In the genomic region with DNA sequence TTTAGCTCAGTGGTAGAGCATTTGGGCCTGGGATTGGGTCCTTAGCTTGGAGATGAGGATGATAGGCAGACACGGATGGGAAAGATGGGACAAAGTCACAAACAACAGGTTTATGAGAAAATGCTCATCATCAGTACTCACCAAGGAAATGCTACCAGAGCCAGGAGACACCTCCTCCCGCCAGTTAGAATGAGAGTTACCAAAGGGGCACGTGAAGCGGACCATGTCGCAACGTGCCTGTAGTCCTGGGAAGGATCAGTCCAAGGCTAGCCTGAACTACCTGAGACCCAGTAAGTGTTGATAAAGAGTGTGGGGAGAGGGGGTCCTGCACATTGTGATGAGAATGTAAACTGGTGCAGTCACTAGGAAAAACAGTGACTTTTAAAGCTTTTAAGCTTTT, we compare ENCODE assay signal across 19 mouse cellular contexts. TPM values are rescaled to one million over a fixed set of nuclear protein-coding genes. Genes with fewer than 3 reads are reported as not detected.
DNase-seq lines count a peak whose midpoint lies in the region; ATAC-seq lines count a peak whose summit lies in the region.
"Had no signal": no experiment of that assay in that cellular context is flagged by ENCODE, and none has a peak within 500 bp of the region (broad histone marks: within the 10 kb centered on the region; RNA-seq: fewer than 3 reads in every experiment).

No protein-coding gene starts in this region.

- no peaks in the 10 kb centered on the region for H3K9me3 ChIP-seq in hindbrain, embryonic 14.5 days (ENCODE audit: control insufficient read depth, low read length)
- no peaks in the 10 kb centered on the region for H3K9me3 ChIP-seq in hindbrain, embryonic 11.5 days (ENCODE audit: control insufficient read depth, low read length)
- no peaks in the 10 kb centered on the region for H3K9me3 ChIP-seq in liver, embryonic 16.5 days (replicated peaks; ENCODE audit: control insufficient read depth, low read length)
- H3K9me3 ChIP-seq: hindbrain, embryonic 13.5 days; limb, embryonic 15.5 days; midbrain, embryonic 12.5 days had no signal

- DNase-seq in hindbrain, embryonic 14.5 days (ENCODE audit: low spot score), result no peak
- no peak for DNase-seq in hindbrain, embryonic 11.5 days (ENCODE audit: low spot score)
- DNase-seq in kidney, postnatal 36 days, result peak; percentile 51 to 62
- DNase-seq in kidney, adult 18-20 months, result no peak
- peak; percentile 12 for DNase-seq in R1 (ENCODE audit: low read depth, low spot score)
- no peak for DNase-seq in right cerebral cortex, postnatal 10 days (ENCODE audit: low spot score in 2 of 2)
- DNase-seq: adrenal gland, postnatal 25 days; cerebellum, adult 8-10 months; gastrocnemius, adult 2 months; left cerebral cortex, postnatal 4 days; lung, postnatal 10 days had no signal

- H3K27me3 ChIP-seq in hindbrain, embryonic 14.5 days (ENCODE audit: control insufficient read depth, insufficient read depth, low read length), result no peaks in the 10 kb centered on the region
- H3K27me3 ChIP-seq in hindbrain, embryonic 11.5 days (ENCODE audit: control insufficient read depth, insufficient read depth, low read length), result no peaks in the 10 kb centered on the region
- no peaks in the 10 kb centered on the region for H3K27me3 ChIP-seq in liver, embryonic 16.5 days (ENCODE audit: control insufficient read depth, insufficient read depth, low read depth, low read length)
- H3K27me3 ChIP-seq: hindbrain, embryonic 13.5 days; limb, embryonic 15.5 days had no signal

- no peak overlapping the region for H3K4me3 ChIP-seq in hindbrain, embryonic 14.5 days (replicated peaks; ENCODE audit: low read length)
- no peak overlapping the region for H3K4me3 ChIP-seq in hindbrain, embryonic 11.5 days (ENCODE audit: low read depth, low read length)
- no peak overlapping the region for H3K4me3 ChIP-seq in liver, embryonic 16.5 days (ENCODE audit: low read depth, low read length)
- H3K4me3 ChIP-seq: gastrocnemius, adult 2 months; hindbrain, embryonic 13.5 days; limb, embryonic 15.5 days; midbrain, embryonic 12.5 days had no signal

- 0 out of 2 replicates have a peak overlapping the region, but pooled peaks have one; percentile 26 for H3K27ac ChIP-seq in hindbrain, embryonic 14.5 days
- no peak overlapping the region for H3K27ac ChIP-seq in hindbrain, embryonic 11.5 days (ENCODE audit: low read depth, low read length)
- H3K27ac ChIP-seq in liver, embryonic 16.5 days (ENCODE audit: low read length), result peak overlapping the region; percentile 99
- H3K27ac ChIP-seq: gastrocnemius, adult 2 months; limb, embryonic 15.5 days; midbrain, embryonic 12.5 days had no signal

- H3K4me1 ChIP-seq in hindbrain, embryonic 14.5 days (replicated peaks; ENCODE audit: control insufficient read depth, insufficient read depth, low read length), result no peaks in the 10 kb centered on the region
- no peaks in the 10 kb centered on the region for H3K4me1 ChIP-seq in hindbrain, embryonic 11.5 days (replicated peaks; ENCODE audit: control insufficient read depth, insufficient read depth, low read length)
- H3K4me1 ChIP-seq in liver, embryonic 16.5 days (ENCODE audit: control insufficient read depth, low read depth, low read length), result peaks cover 64% of the 10 kb centered on the region
- H3K4me1 ChIP-seq: limb, embryonic 15.5 days had no signal

- no peak for ATAC-seq in hindbrain, embryonic 14.5 days (ENCODE audit: low FRiP score)
- ATAC-seq in hindbrain, embryonic 11.5 days (ENCODE audit: low FRiP score), result no peak
- ATAC-seq in liver, embryonic 16.5 days (ENCODE audit: low read depth), result no peak
- ATAC-seq: CD4-positive, CD25-positive, alpha-beta regulatory T cell, adult 4 months; forebrain, embryonic 14.5 days; intestine, embryonic 16.5 days had no signal

- 91% methylated on average over 6 of the region's 6 CpGs for WGBS in hindbrain, embryonic 14.5 days
- 88% methylated on average over 6 of the region's 6 CpGs for WGBS in hindbrain, embryonic 11.5 days
- 86% methylated on average over 6 of the region's 6 CpGs for WGBS in liver, embryonic 16.5 days (ENCODE audit: insufficient replicate concordance)

- no peak overlapping the region for H3K4me2 ChIP-seq in hindbrain, embryonic 14.5 days (replicated peaks)
- no peak overlapping the region for H3K4me2 ChIP-seq in hindbrain, embryonic 11.5 days (replicated peaks; ENCODE audit: low read depth, low read length)
- H3K4me2 ChIP-seq in liver, embryonic 16.5 days (ENCODE audit: low read depth, low read length), result no peak overlapping the region
- H3K4me2 ChIP-seq: heart, embryonic 11.5 days; hindbrain, embryonic 13.5 days; limb, embryonic 15.5 days; midbrain, embryonic 12.5 days had no signal

- H3K36me3 ChIP-seq in hindbrain, embryonic 14.5 days (replicated peaks; ENCODE audit: control insufficient read depth, insufficient read depth), result no peaks in the 10 kb centered on the region
- H3K36me3 ChIP-seq in hindbrain, embryonic 11.5 days (ENCODE audit: control insufficient read depth, insufficient read depth, low read length), result no peaks in the 10 kb centered on the region
- H3K36me3 ChIP-seq in liver, embryonic 16.5 days (ENCODE audit: control insufficient read depth, insufficient read depth), result no peaks in the 10 kb centered on the region
- H3K36me3 ChIP-seq: hindbrain, embryonic 13.5 days; limb, embryonic 15.5 days; midbrain, embryonic 12.5 days had no signal

- no peak overlapping the region for H3K9ac ChIP-seq in hindbrain, embryonic 14.5 days
- no peak overlapping the region for H3K9ac ChIP-seq in hindbrain, embryonic 11.5 days (ENCODE audit: low read depth, low read length)
- H3K9ac ChIP-seq in liver, embryonic 16.5 days (ENCODE audit: low read depth, low read length), result 0 out of 2 replicates have a peak overlapping the region, but pooled peaks have one; percentile 18
- H3K9ac ChIP-seq: hindbrain, embryonic 13.5 days; limb, embryonic 15.5 days; midbrain, embryonic 12.5 days had no signal

RNA-seq across cellular contexts. Expression of gene Lrfn4, which starts 44.7 kb away (rescaled TPM):
- polyA plus RNA-seq in hindbrain, embryonic 14.5 days (2014; fragmentation: Nextera tagmentation; extraction: Ambion mirVana), result 17.9 and 18.9 TPM in 2 replicates
- 7.7 and 9.0 TPM in 2 replicates for polyA plus RNA-seq in hindbrain, embryonic 11.5 days (2014; fragmentation: Nextera tagmentation; extraction: Ambion mirVana)
- 0.23 and 0.28 TPM in 2 replicates for polyA plus RNA-seq in liver, embryonic 16.5 days (2015; fragmentation: Nextera tagmentation; extraction: Ambion mirVana)
- polyA plus RNA-seq: CD4-positive, CD25-positive, alpha-beta regulatory T cell, adult 4 months had no signal

RNA-seq across cellular contexts. Expression of gene Rce1, which starts 54.6 kb away (rescaled TPM):
- polyA plus RNA-seq in hindbrain, embryonic 14.5 days (2014; fragmentation: Nextera tagmentation; extraction: Ambion mirVana), result 47.0 and 53.3 TPM in 2 replicates
- polyA plus RNA-seq in hindbrain, embryonic 11.5 days (2014; fragmentation: Nextera tagmentation; extraction: Ambion mirVana), result 59.8 and 64.4 TPM in 2 replicates
- 22.5 and 23.5 TPM in 2 replicates for polyA plus RNA-seq in liver, embryonic 16.5 days (2015; fragmentation: Nextera tagmentation; extraction: Ambion mirVana)

Comparison
In these comparisons a context has a peak if more than half of its experiments do, and no peak if none do; other contexts are left out.
1. DNase-seq: peak in kidney, postnatal 36 days (2 of 2) and R1 (single experiment); none in hindbrain, embryonic 14.5 days (single experiment), hindbrain, embryonic 11.5 days (single experiment), kidney, adult 18-20 months (single experiment) and right cerebral cortex, postnatal 10 days (0 of 2).